Mouse (Mus musculus) gastrocnemius, adult 18-20 months (tissue): ENCODE measurements around the gene Rab3d. TPM values are rescaled to one million over a fixed set of nuclear protein-coding genes. Genes with fewer than 3 reads are reported as not detected.
A peak's percentile ranks its signal among the peaks of the same experiment; 100 is the strongest.

Experiments used
- DNase-seq: peaks from one replicate; pipeline ENCODE4 v3.0.0; 2021; ENCODE audit warnings: low spot score
- long read RNA-seq, 2 experiments: library from polyadenylated mRNA; stranded (forward); transcript quantifications; one replicate each; pipeline ENCODE4 v2.0.0; 2021
- total RNA-seq, 2 experiments: library from RNA; stranded (reverse); gene quantifications; 2 replicates each; pipeline ENCODE4 v1.2.3; 2021

The Rab3d gene
- 1 to 10 TPM; 1.9 to 4.3 TPM for total RNA-seq
- long read RNA-seq, experiment 1, partial matches to known transcripts: 0 of 6 reads
- long read RNA-seq, experiment 1, other reads (novel, unspliced or antisense): 2 of 6 reads
- long read RNA-seq, experiment 2, partial matches to known transcripts: 0 of 6 reads
- long read RNA-seq, experiment 2, other reads (novel, unspliced or antisense): 2 of 6 reads

- DNase-seq: peak; percentile 91
Measured at GRCm38 (mm10) chr9:21918035-21918592, at the start of gene Rab3d. TSS of gene Rab3d (minus strand) at chr9:21918192.

GRCm38 (mm10) chr9:21963417-21963816 is 45.4 kb upstream of the Rab3d start, which contains the start of gene Epor:
TSS of gene Epor (minus strand) at chr9:21963506.
- peak; percentile 16 for DNase-seq

DNA sequence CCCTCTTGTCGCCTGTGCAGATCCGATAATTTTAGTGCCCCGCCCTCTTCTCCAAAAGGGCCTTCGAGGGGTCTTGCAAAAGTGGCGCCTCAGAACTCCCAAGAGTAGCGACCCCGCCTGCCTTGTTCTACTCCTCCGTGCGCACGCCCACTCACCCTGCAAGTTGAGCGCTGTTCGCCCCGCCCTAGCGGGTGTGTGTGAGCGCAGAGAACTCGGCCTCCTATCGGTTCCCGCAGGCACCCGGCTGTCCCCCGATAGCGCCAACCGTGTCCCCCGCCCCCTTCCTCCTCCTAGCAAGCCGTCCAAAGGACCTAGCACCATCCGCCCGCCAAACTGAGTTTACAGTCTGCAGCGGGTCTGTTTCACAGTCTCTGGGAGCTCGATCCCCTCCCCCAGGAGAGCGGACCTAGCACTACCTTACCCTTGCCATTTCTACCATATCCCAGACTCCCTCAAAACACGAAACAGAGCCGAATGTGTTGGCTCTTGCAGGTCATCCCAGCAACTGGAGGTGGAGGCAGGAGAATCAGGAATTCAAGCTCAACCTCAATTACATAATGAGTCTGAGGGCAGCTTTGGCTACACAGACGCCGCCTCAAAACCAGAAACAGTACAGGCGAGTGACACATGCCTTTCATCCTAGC is 44.5 kb upstream of the Rab3d start:
- DNase-seq: peak; percentile 15

GRCm38 (mm10) chr9:21962010-21962409 is 44.0 kb upstream of the Rab3d start:
- no peak for DNase-seq

GRCm38 (mm10) chr9:21961366-21961980 is 43.5 kb upstream of the Rab3d start:
- DNase-seq: no peak

DNA sequence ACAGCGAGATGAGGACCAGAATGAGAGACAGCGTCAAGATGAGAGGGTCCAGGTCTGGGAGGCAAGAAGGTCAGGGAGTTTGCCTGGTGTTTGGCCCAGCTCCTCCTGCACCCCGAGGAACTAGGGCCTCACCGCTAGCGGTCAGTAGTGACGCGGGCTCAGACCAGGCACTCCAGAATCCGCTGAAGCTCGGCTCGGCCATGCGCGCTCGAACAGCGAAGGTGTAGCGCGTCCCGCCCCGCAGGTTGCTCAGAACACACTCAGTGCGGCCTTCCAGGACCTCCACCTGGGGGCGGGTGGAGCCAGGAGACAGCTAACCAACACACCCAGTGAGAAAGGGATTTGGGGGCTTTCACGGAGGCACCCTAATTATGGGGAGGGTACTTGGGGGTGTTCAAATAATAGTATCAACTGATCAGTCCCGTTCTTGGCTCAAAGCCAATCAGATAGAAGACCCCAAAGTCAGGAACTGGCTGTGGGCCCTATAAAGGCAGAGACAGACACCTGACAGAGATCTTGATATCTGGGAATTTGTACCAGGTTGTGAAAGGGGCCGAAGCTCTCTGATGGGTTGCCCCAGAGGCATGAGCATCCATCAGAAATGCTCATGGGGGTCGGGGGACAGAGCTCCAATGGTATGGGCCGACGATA is 42.7 kb upstream of the Rab3d start:
- no peak for DNase-seq

DNA sequence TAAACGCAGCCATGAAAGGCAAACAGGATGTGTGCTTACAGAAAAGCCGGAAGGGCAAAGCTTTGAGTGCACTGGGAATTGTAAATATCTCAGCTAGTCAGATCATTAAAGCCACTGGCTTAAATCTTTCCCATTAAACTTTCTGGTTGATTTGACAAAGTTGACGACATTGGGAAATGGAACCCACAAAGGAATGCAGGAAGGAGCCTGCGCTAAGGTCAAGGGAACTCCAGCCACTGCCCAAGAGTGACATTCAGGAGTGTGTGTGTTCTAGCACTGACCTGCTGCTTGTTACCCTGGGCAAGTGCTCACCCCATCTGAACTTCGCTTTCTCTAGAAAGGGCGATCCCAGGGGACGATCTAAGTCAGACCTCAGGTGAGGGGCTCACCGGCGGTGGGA is 42.1 kb upstream of the Rab3d start:
- DNase-seq: no peak

GRCm38 (mm10) chr9:21959244-21959643 is 41.3 kb upstream of the Rab3d start:
- DNase-seq: no peak

- no peak for DNase-seq
Measured at GRCm38 (mm10) chr9:21958372-21958771, 40.4 kb upstream of the Rab3d start.

- peak; percentile 99 for DNase-seq
Measured at GRCm38 (mm10) chr9:21955570-21956281, 37.7 kb upstream of the Rab3d start, which contains the start of gene Swsap1. TSS of gene Swsap1 (plus strand) at chr9:21955755.

DNA sequence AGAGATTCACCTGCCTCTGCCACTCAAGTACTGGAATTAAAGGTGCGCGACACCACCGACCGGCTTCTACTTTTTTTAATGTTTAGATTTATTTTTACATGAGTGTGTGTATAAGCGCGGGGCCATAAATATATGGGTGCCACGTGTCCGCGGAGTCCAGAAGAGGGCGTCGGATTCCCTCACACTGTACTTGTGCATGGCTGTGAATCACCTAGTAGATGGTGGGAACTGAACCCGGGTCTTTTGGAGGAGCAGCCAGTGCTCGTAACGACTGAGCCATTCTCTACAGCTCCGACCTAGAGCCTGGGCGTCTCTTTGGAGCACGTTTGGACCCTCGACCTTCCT is 37.2 kb upstream of the Rab3d start:
- no peak for DNase-seq

GRCm38 (mm10) chr9:21954635-21955034 is 36.6 kb upstream of the Rab3d start:
- DNase-seq: no peak

DNA sequence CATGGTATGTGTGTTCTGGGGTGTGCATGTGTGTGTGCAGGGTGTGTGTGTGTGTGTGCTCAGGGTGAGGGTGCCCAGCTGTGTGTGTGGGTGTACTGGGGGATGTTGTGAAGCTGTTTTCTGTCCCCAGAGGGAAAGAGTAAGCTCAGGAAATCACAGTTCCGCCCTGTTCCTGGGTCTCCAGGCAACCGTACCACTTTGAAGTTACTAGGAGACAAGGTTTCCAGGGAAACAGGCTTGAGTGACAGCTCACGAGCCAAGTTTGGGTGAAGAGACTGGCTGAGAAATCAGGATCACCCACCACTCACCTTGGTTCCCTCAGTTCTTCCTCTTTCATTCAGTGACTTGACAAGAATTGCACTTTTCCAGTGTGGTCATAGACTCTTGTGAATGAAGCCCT is 35.6 kb upstream of the Rab3d start:
- DNase-seq: no peak

GRCm38 (mm10) chr9:21951977-21952376 is 34.0 kb upstream of the Rab3d start:
- DNase-seq: no peak

DNA sequence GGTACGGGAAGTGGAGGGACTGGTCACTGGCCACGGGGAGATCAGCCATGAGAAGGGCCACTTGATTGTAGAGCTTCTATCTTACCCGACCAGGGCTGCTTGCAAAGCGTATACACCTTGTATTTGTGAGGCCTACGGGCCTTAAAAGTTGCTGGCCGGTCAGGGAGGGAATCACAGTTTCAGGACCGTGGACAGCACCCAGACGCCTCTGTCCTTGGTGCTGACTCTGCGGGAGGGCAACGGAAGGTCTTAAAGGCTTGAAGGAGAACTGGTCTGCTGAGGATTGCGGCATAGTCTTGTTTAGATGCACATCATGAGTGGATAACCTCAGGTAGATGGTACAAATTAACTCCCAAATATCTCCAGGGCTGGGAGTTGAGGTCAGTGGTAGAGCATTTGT is 32.3 kb upstream of the Rab3d start:
- DNase-seq: peak; percentile 61

DNA sequence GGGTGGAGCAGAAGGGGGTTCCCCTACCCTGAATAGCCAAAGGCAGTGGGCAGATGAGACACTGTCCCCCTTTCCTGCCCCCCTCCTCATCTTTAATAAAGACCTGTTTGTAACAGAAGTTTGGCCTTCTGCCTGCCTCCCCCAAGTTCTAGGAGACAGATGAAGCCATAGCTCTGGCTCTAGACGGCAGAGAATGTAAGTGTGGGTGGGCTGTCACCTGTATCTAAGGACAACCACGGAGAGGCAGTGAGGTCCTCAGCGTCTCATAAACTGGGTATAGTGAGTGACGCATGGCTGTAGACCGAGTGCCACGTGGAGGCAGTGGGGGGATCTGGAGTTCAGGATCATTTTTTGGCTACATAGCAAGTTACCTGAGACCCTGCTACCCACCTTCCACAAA is 30.8 kb upstream of the Rab3d start:
- DNase-seq: no peak

DNA sequence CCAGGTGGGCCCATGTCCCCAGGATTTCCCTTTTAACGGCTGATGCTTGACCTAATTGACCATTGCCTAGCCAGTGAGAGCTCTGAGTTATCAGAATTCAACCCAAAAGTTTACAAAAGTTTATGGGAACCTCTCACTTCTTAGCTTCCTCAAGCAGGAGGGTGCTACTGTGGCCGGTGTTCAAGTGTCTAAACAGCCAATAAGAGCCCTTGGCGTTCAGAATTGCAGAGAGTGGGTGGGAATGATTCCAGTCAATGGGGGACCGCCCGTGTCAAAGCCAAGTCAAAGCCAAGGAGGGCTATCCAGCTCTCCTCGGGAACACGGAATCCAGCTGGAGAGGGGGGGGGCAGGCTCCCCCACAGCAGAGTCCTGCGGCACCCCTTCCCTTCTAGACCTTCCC is 30.2 kb upstream of the Rab3d start:
- DNase-seq: no peak

DNA sequence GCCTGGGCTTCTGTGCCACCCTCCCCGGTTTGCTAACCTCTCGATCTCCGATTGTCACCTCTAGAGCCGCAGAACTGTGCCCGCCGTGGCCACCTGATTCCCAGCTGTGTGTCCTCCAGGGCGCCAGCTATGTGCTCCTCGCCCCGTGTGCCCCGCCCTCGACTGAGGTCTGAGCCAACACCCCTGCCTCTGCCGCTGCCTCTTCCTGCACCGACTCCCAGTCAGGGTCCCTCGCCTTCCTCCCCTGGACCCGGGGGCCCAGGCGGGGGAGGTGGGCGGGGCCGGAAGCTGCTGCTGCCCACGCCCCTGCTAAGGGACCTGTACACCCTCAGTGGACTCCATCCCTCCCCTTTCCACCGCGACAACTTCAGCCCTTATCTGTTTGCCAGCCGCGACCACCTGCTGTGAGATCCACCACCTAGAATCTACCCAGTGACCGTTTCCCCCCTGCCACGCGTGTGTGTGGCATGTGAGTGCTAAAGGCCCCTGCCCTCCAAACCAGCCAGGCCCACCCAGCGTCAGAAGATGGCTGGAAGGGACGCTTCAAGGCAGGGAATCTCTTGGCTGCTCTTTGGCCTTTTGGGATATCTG is 29.6 kb upstream of the Rab3d start:
- no peak for DNase-seq

DNA sequence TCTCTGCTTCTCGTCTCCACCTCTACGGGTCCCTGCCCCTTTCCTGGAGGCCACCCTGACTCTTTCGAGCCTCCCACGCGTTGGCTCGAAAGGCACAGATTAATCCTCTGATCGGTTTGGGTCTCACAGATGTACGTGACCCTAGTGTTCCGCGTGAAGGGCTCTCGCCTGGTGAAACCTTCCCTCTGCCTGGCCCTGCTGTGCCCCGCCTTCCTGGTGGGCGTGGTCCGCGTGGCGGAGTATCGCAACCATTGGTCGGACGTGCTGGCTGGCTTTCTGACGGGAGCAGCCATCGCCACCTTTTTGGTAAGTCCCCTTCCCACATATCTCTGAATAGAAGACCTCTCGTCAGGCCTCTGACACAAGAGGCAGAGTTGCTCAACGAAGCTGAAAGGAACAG is 26.3 kb upstream of the Rab3d start:
- no peak for DNase-seq

- DNase-seq: no peak
Measured at GRCm38 (mm10) chr9:21943638-21944037, 25.6 kb upstream of the Rab3d start.

GRCm38 (mm10) chr9:21943046-21943445 is 25.1 kb upstream of the Rab3d start:
- no peak for DNase-seq
